Mouse (Mus musculus) olfactory bulb, adult 2 months (tissue): Measurements from ENCODE around the gene Mdc1.

Experiments used
- CTCF ChIP-seq: fragments of 200-500 bp; IDR thresholded peaks from 2 replicates; pipeline ENCODE4 v1.5.1; 2012; ENCODE audit warnings: low read depth, mild to moderate bottlenecking, low read length, moderate library complexity; ENCODE audit not compliant: insufficient read depth
- POLR2A ChIP-seq: fragments of 200-500 bp; IDR thresholded peaks from 2 replicates; pipeline ENCODE4 v1.6.1; 2012; ENCODE audit warnings: mild to moderate bottlenecking, low read depth, low read length, moderate library complexity; ENCODE audit not compliant: insufficient read depth

DNA sequence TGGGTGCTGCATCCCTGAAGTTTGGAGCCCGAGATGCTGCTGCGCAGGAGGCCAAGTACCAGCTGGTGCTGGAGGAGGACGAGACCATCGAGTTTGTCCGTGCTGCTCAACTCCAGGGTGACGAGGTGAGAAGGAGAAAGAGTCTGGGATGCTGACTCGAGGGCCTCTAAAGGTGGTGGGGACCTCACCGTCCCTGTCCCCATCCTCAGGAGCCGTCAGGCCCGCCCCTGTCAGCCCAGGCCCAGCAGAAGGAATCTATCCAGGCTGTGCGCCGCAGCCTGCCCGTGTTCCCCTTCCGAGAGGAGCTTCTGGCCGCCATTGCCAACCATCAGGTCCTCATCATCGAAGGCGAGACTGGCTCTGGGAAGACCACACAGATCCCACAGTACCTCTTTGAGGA, 41.6 kb downstream of the Mdc1 start:
- TF ChIP-seq CTCF (no peak), POLR2A (no peak)
